In the genomic region with DNA sequence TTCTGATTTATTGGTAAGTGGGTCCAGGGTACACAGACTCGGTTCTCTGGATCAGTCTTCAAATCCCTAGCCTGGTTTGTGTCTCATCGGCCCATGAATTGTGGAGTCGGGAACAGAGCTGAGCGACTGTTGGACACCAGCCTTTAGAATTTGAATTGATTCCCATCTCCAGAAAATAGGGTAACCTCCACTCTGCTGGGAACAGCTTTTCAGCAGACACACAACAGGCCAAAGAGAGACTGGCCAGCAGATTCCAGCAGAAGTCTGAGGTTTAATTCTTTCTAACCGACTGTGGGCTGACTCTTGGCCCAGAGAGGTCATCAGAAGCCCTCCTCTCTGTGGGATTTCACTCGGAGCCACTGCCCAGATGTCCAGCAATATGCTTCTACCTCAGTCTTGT, we compare ENCODE assay signal across 16 mouse cellular contexts. TPM values are rescaled to one million over a fixed set of nuclear protein-coding genes. Genes with fewer than 3 reads are reported as not detected.
DNase-seq lines count a peak whose midpoint lies in the region; ATAC-seq lines count a peak whose summit lies in the region.
"Had no signal": no experiment of that assay in that cellular context is flagged by ENCODE, and none has a peak within 500 bp of the region (broad histone marks: within the 10 kb centered on the region; RNA-seq: fewer than 3 reads in every experiment).

No protein-coding gene starts in this region.

- 76% methylated on average over 6 of the region's 6 CpGs for WGBS in heart, embryonic 12.5 days
- WGBS in neural tube, embryonic 13.5 days, result 54% methylated on average over 6 of the region's 6 CpGs
- 57% methylated on average over 6 of the region's 6 CpGs for WGBS in neural tube, embryonic 15.5 days

- no peaks in the 10 kb centered on the region for H3K36me3 ChIP-seq in heart, embryonic 12.5 days
- no peaks in the 10 kb centered on the region for H3K36me3 ChIP-seq in neural tube, embryonic 13.5 days
- no peaks in the 10 kb centered on the region for H3K36me3 ChIP-seq in neural tube, embryonic 15.5 days

- no peak overlapping the region for H3K4me3 ChIP-seq in heart, embryonic 12.5 days
- H3K4me3 ChIP-seq in neural tube, embryonic 13.5 days, result no peak overlapping the region
- H3K4me3 ChIP-seq in neural tube, embryonic 15.5 days (replicated peaks), result no peak overlapping the region
- H3K4me3 ChIP-seq: erythroblast, embryonic 14.5 days had no signal

- H3K9ac ChIP-seq in heart, embryonic 12.5 days, result no peak overlapping the region
- H3K9ac ChIP-seq in neural tube, embryonic 13.5 days, result no peak overlapping the region
- H3K9ac ChIP-seq in neural tube, embryonic 15.5 days (replicated peaks), result no peak overlapping the region
- H3K9ac ChIP-seq: liver, postnatal 0 days had no signal

- H3K4me1 ChIP-seq in heart, embryonic 12.5 days (replicated peaks), result no peaks in the 10 kb centered on the region
- 0 out of 2 replicates have a peak, but pooled peaks cover 11% of the 10 kb centered on the region for H3K4me1 ChIP-seq in neural tube, embryonic 13.5 days (replicated peaks)
- H3K4me1 ChIP-seq in neural tube, embryonic 15.5 days, result peaks cover 6% of the 10 kb centered on the region; the same call in 1 of the 2 replicates

- intact Hi-C loops in heart, postnatal 10 days (cut with DNase I), result no loop called here

- H3K27ac ChIP-seq in heart, embryonic 12.5 days (ENCODE audit: poor library complexity, severe bottlenecking), result no peak overlapping the region
- H3K27ac ChIP-seq in neural tube, embryonic 13.5 days (replicated peaks), result 0 out of 2 replicates have a peak overlapping the region, but pooled peaks have one; percentile 13
- H3K27ac ChIP-seq in neural tube, embryonic 15.5 days (replicated peaks), result no peak overlapping the region

- no peaks in the 10 kb centered on the region for H3K9me3 ChIP-seq in heart, embryonic 12.5 days (replicated peaks)
- H3K9me3 ChIP-seq in neural tube, embryonic 13.5 days, result no peaks in the 10 kb centered on the region
- no peaks in the 10 kb centered on the region for H3K9me3 ChIP-seq in neural tube, embryonic 15.5 days (replicated peaks)

- ATAC-seq in heart, embryonic 12.5 days (ENCODE audit: insufficient number of reproducible peaks, low FRiP score), result no peak
- no peak for ATAC-seq in neural tube, embryonic 13.5 days (ENCODE audit: low read depth)
- no peak for ATAC-seq in neural tube, embryonic 15.5 days (ENCODE audit: low FRiP score)
- ATAC-seq in activated CD4-positive, CD25-positive, alpha-beta regulatory T cell, adult 4 months, result no peak
- ATAC-seq: inflammation-experienced regulatory T-cells, adult 6 months; liver, postnatal 0 days had no signal

- H3K4me2 ChIP-seq in heart, embryonic 12.5 days, result no peak overlapping the region
- H3K4me2 ChIP-seq in neural tube, embryonic 13.5 days, result no peak overlapping the region
- no peak overlapping the region for H3K4me2 ChIP-seq in neural tube, embryonic 15.5 days

- no peaks in the 10 kb centered on the region for H3K27me3 ChIP-seq in heart, embryonic 12.5 days (replicated peaks)
- H3K27me3 ChIP-seq in neural tube, embryonic 13.5 days, result no peaks in the 10 kb centered on the region
- H3K27me3 ChIP-seq in neural tube, embryonic 15.5 days (replicated peaks), result no peaks in the 10 kb centered on the region

- peak; percentile 35 to 74 for DNase-seq in heart, adult 18-20 months
- DNase-seq in heart, postnatal 10 days, result peak; percentile 33 to 39
- DNase-seq in retina, postnatal 1 day, result no peak
- no peak for DNase-seq in left cerebral cortex, adult 18-20 months (ENCODE audit: low spot score in 2 of 2)
- DNase-seq: cerebellum, postnatal 10 days; liver, postnatal 0 days had no signal

RNA-seq across cellular contexts. Expression of gene 4930558K02Rik, which starts 4.0 kb away (rescaled TPM):
- not detected for total RNA-seq in heart, adult 18-20 months (2021)
- not detected in 2 replicates for polyA plus RNA-seq in heart, embryonic 12.5 days (2016; fragmentation: Nextera tagmentation; extraction: Ambion mirVana)
- not detected in 2 replicates for polyA plus RNA-seq in neural tube, embryonic 13.5 days (2015; fragmentation: Nextera tagmentation; extraction: Ambion mirVana)
- 0.20 and 0.24 TPM in 2 replicates for polyA plus RNA-seq in neural tube, embryonic 15.5 days (2015; fragmentation: Nextera tagmentation; extraction: Ambion mirVana)
- not detected for total RNA-seq in heart, postnatal 10 days (2021)
- not detected for polyA plus RNA-seq in activated CD4-positive, CD25-positive, alpha-beta regulatory T cell, adult 4 months (2017; shearing (Covaris generic))
- not detected for total RNA-seq in left cerebral cortex, adult 18-20 months (2021)
- total RNA-seq: megakaryocyte progenitor cell, adult 5-6 weeks had no signal
- polyA plus RNA-seq: brain, embryonic 14.5 days; erythroblast, embryonic 14.5 days; heart, embryonic 14.5 days; inflammation-experienced regulatory T-cells, adult 6 months; liver, postnatal 0 days; small intestine, adult 2 months had no signal

RNA-seq across cellular contexts. Expression of gene Pigc, which starts 14.5 kb away (rescaled TPM):
- total RNA-seq in heart, adult 18-20 months (2021), result 10 to 100 TPM in 1 of 2 experiments, 1 to 10 TPM in 1; 8.9 to 11.6 TPM
- 22.5 and 23.4 TPM in 2 replicates for polyA plus RNA-seq in heart, embryonic 12.5 days (2016; fragmentation: Nextera tagmentation; extraction: Ambion mirVana)
- 35.9 and 36.5 TPM in 2 replicates for polyA plus RNA-seq in neural tube, embryonic 13.5 days (2015; fragmentation: Nextera tagmentation; extraction: Ambion mirVana)
- polyA plus RNA-seq in neural tube, embryonic 15.5 days (2015; fragmentation: Nextera tagmentation; extraction: Ambion mirVana), result 33.8 and 35.5 TPM in 2 replicates
- total RNA-seq in heart, postnatal 10 days (2021), result 10 to 100 TPM; 20.6 to 21.9 TPM
- polyA plus RNA-seq in activated CD4-positive, CD25-positive, alpha-beta regulatory T cell, adult 4 months (2017; shearing (Covaris generic)), result 10 to 100 TPM; 25.1 to 40.2 TPM
- 10 to 100 TPM; 10.8 to 17.3 TPM for total RNA-seq in left cerebral cortex, adult 18-20 months (2021)

Comparison
In these comparisons a context has a peak if more than half of its experiments do, and no peak if none do; other contexts are left out.
1. DNase-seq: peak in heart, adult 18-20 months (2 of 2) and heart, postnatal 10 days (2 of 2); none in retina, postnatal 1 day (single experiment) and left cerebral cortex, adult 18-20 months (0 of 2).